Mouse (Mus musculus): ENCODE measurements around the gene Ndufa4l2.

Gene Ndufa4l2

GRCm38 (mm10) chr10:127526681-127527080 is 11.9 kb downstream of the Ndufa4l2 start:
- no peak for DNase-seq

- DNase-seq: no peak
Measured at GRCm38 (mm10) chr10:127527481-127527880, 12.7 kb downstream of the Ndufa4l2 start.

- no peak for DNase-seq
Measured at GRCm38 (mm10) chr10:127530945-127531344, 16.2 kb downstream of the Ndufa4l2 start.

GRCm38 (mm10) chr10:127531548-127531947 is 16.8 kb downstream of the Ndufa4l2 start:
- DNase-seq: no peak

- no peak for DNase-seq
Measured at GRCm38 (mm10) chr10:127534036-127534928, 19.5 kb downstream of the Ndufa4l2 start, which contains the start of gene Nxph4. Nxph4 (minus strand) TSS chr10:127534559.

- no peak for DNase-seq
Measured at GRCm38 (mm10) chr10:127534929-127535384, 20.2 kb downstream of the Ndufa4l2 start.

GRCm38 (mm10) chr10:127536586-127537314 is 22.0 kb downstream of the Ndufa4l2 start:
- DNase-seq: no peak

GRCm38 (mm10) chr10:127537854-127538583 is 23.3 kb downstream of the Ndufa4l2 start:
- peak; percentile 72 for DNase-seq

GRCm38 (mm10) chr10:127541510-127541909 is 26.7 kb downstream of the Ndufa4l2 start:
- DNase-seq: no peak

GRCm38 (mm10) chr10:127542084-127542483 is 27.3 kb downstream of the Ndufa4l2 start:
- DNase-seq: no peak

GRCm38 (mm10) chr10:127542720-127543119 is 28.0 kb downstream of the Ndufa4l2 start:
- DNase-seq: no peak

- no peak for DNase-seq
Measured at GRCm38 (mm10) chr10:127543916-127544315, 29.1 kb downstream of the Ndufa4l2 start.

- no peak for DNase-seq
Measured at GRCm38 (mm10) chr10:127544375-127544774, 29.6 kb downstream of the Ndufa4l2 start.

- DNase-seq: no peak
Measured at GRCm38 (mm10) chr10:127546505-127546904, 31.7 kb downstream of the Ndufa4l2 start.

- no peak for DNase-seq
Measured at GRCm38 (mm10) chr10:127548236-127548635, 33.5 kb downstream of the Ndufa4l2 start.

- DNase-seq: no peak
Measured at GRCm38 (mm10) chr10:127549892-127550291, 35.1 kb downstream of the Ndufa4l2 start.

GRCm38 (mm10) chr10:127555703-127556102 is 40.9 kb downstream of the Ndufa4l2 start:
- no peak for DNase-seq

GRCm38 (mm10) chr10:127557397-127557796 is 42.6 kb downstream of the Ndufa4l2 start:
- DNase-seq: no peak

- no peak for DNase-seq
Measured at GRCm38 (mm10) chr10:127561145-127561544, 46.4 kb downstream of the Ndufa4l2 start.

GRCm38 (mm10) chr10:127563840-127564239 is 49.1 kb downstream of the Ndufa4l2 start:
- no peak for DNase-seq

- DNase-seq: no peak
Measured at GRCm38 (mm10) chr10:127564301-127564700, 49.5 kb downstream of the Ndufa4l2 start.
